Mouse (Mus musculus): ENCODE data around the gene Ppif.

Ppif gene

GRCm38 (mm10) chr14:25739957-25740565, 46.1 kb downstream of the Ppif start:
- peak; percentile 58 for DNase-seq

- no peak for DNase-seq
Observed at GRCm38 (mm10) chr14:25741211-25741610, 47.3 kb downstream of the Ppif start.

GRCm38 (mm10) chr14:25741840-25742367, 48.0 kb downstream of the Ppif start:
- no peak for DNase-seq

GRCm38 (mm10) chr14:25742943-25743342, 49.0 kb downstream of the Ppif start:
- DNase-seq = no peak

- no peak for DNase-seq
Observed at GRCm38 (mm10) chr14:25745365-25746184, 51.6 kb downstream of the Ppif start.

GRCm38 (mm10) chr14:25746371-25746770, 52.4 kb downstream of the Ppif start:
- DNase-seq = no peak

- no peak for DNase-seq
Observed at GRCm38 (mm10) chr14:25746971-25747945, 53.3 kb downstream of the Ppif start.

- DNase-seq = no peak
Observed at GRCm38 (mm10) chr14:25747996-25748756, 54.2 kb downstream of the Ppif start.

- DNase-seq = no peak
Observed at GRCm38 (mm10) chr14:25749143-25749909, 55.4 kb downstream of the Ppif start.
